Mouse (Mus musculus) forebrain, embryonic 11.5 days (tissue): ENCODE measurements at regions not wholly inside any gene's neighbourhood (a gene's known extent, or its start where the extent isn't known, plus 50 kb on each side); places are given as distances from the start of the nearest gene placed in this dataset.

ENCODE experiments used
- ATAC-seq: fragments of 200-750 bp; cut with Nextera tagmentation; replicated peaks from 2 replicates; pipeline ENCODE4 v1.8.0; 2017; ENCODE audit warnings: moderate TSS enrichment; ENCODE audit not compliant: low FRiP score
- DNase-seq: peaks from one replicate; pipeline ENCODE4 v3.0.0-alpha.2; 2017; ENCODE audit warnings: low spot score
- H3K27ac ChIP-seq: fragments of 300-500 bp; sonication (generic); 2 replicates; pipeline ENCODE4 v1.5.1; 2014; ENCODE audit warnings: low read depth, low read length
- H3K27me3 ChIP-seq: fragments of 300-500 bp; sonication (generic); 2 replicates; pipeline ENCODE4 v1.6.1; 2014; ENCODE audit warnings: mild to moderate bottlenecking, low read length, mixed read lengths; ENCODE audit not compliant: control insufficient read depth, insufficient read depth
- H3K36me3 ChIP-seq: fragments of 300-500 bp; sonication (generic); 2 replicates; pipeline ENCODE4 v1.6.1; 2014; ENCODE audit warnings: mild to moderate bottlenecking, low read length, moderate library complexity, mixed read lengths; ENCODE audit not compliant: control insufficient read depth, insufficient read depth
- H3K4me1 ChIP-seq: fragments of 300-500 bp; sonication (generic); replicated peaks from 2 replicates; pipeline ENCODE4 v1.6.1; 2014; ENCODE audit warnings: low read length, mixed read lengths; ENCODE audit not compliant: control insufficient read depth, insufficient read depth
- H3K4me2 ChIP-seq: fragments of 300-500 bp; sonication (generic); 2 replicates; pipeline ENCODE4 v1.6.1; 2014; ENCODE audit warnings: low read depth, mild to moderate bottlenecking, low read length, moderate library complexity, mixed read lengths; ENCODE audit not compliant: severe bottlenecking
- H3K4me3 ChIP-seq: fragments of 300-500 bp; sonication (generic); 2 replicates; pipeline ENCODE4 v1.5.1; 2014; ENCODE audit warnings: low read depth, low read length
- H3K9ac ChIP-seq: fragments of 300-500 bp; sonication (generic); 2 replicates; pipeline ENCODE4 v1.6.1; 2014; ENCODE audit warnings: low read length
- H3K9me3 ChIP-seq: fragments of 300-500 bp; sonication (generic); 2 replicates; pipeline ENCODE4 v1.6.1; 2016; ENCODE audit warnings: low read length, mixed read lengths; ENCODE audit not compliant: control insufficient read depth
- WGBS: fragments of 180-500 bp; shearing (Covaris S2); extraction: QIAGEN DNeasy Blood & Tissue Kit; methylation state at CpG from one replicate; pipeline ENCODE4 v1.1.7; 2014; 5-methylcytosine and 5-hydroxymethylcytosine counted together

GRCm38 (mm10) chr2:61361394-61361793, 217.0 kb upstream of the Tank start:
- Histone ChIP-seq H3K27me3 (no peaks in the 10 kb centered on the region), H3K4me1 (no peaks in the 10 kb centered on the region), H3K9ac (no peak overlapping the region), H3K27ac (no peak overlapping the region), H3K4me3 (no peak overlapping the region), H3K36me3 (no peaks in the 10 kb centered on the region), H3K9me3 (no peaks in the 10 kb centered on the region), H3K4me2 (no peak overlapping the region)
- 81% methylated on average over 2 of the region's 2 CpGs for WGBS
- ATAC-seq, result no peak
- no peak for DNase-seq

- no peak for ATAC-seq
- no peaks in the 10 kb centered on the region for H3K9me3 ChIP-seq
These were observed 224.3 kb upstream of the Tank start for GRCm38 (mm10) chr2:61354104-61354503.

DNA sequence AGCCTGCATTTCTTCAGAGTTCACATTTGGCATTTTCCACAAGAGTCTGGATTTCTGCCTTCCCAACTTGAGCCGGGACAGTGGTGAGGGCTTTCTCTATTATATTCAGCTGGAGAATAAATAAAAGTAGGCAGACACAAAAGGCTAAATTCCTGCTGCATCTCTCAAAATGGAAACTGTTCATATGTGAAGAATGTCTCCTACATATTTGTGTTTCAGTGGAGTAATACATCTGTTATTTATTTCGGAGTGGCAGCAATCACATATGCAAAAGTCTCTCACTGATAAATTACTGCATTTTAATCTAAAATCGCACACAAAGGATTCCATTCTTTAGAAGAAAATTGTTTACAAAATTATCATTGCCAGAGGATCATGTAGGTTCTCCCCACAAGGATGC, 230.9 kb upstream of the Tank start:
- Histone ChIP-seq H3K4me2 (no peak overlapping the region), H3K4me3 (no peak overlapping the region), H3K9ac (no peak overlapping the region), H3K27me3 (no peaks in the 10 kb centered on the region), H3K27ac (no peak overlapping the region), H3K36me3 (no peaks in the 10 kb centered on the region), H3K9me3 (no peaks in the 10 kb centered on the region), H3K4me1 (no peaks in the 10 kb centered on the region)
- DNase-seq, result no peak
- WGBS, result 90% methylated on average over 3 of the region's 3 CpGs
- ATAC-seq, result no peak

More at GRCm38 (mm10) chr2:61354104-61354503, 224.3 kb upstream of the Tank start:
- Histone ChIP-seq H3K4me3 (no peak overlapping the region), H3K27ac (no peak overlapping the region), H3K27me3 (no peaks in the 10 kb centered on the region), H3K9ac (no peak overlapping the region), H3K4me1 (no peaks in the 10 kb centered on the region), H3K4me2 (no peak overlapping the region), H3K36me3 (no peaks in the 10 kb centered on the region)
- 63% methylated on average over 8 of the region's 8 CpGs for WGBS
- no peak for DNase-seq

GRCm38 (mm10) chr2:61346012-61346760, 232.2 kb upstream of the Tank start:
- Histone ChIP-seq H3K27ac (no peak overlapping the region), H3K9ac (no peak overlapping the region), H3K4me3 (no peak overlapping the region), H3K9me3 (no peaks in the 10 kb centered on the region), H3K4me2 (no peak overlapping the region), H3K27me3 (no peaks in the 10 kb centered on the region), H3K4me1 (no peaks in the 10 kb centered on the region), H3K36me3 (no peaks in the 10 kb centered on the region)
- no peak for DNase-seq
- 63% methylated on average over 8 of the region's 8 CpGs for WGBS
- ATAC-seq, result no peak

GRCm38 (mm10) chr2:61345311-61345710, 233.1 kb upstream of the Tank start:
- WGBS, result 91% methylated on average over 7 of the region's 7 CpGs

DNA sequence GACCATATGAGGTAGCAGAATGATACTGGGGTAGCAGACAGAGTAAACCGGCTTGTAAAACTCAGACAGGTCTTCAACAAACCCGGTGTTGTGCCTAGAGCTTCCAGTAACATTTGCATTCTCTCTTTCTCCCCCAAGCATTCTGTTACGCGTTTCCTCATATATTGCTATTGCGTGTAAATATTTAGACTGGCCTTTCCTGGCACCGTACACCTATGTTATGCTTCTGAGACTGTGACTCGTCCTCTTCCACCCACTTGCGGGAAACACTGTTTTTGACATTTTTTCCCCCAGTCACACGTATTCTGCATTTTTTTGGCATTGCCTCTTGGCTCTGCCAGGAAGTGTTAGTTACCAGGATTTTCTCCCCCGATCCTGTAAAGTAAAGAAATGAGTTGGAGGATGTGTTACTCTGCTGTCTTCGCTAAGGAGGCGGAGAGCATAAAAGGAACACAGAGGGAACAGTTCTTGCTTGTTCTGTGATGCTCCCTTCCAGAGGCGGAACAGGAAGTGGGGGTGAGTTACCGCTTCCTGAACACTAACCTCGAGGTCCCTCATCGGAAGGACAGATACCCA, 233.7 kb upstream of the Tank start:
- H3K9ac ChIP-seq, result no peak overlapping the region
- no peaks in the 10 kb centered on the region for H3K27me3 ChIP-seq
- H3K9me3 ChIP-seq, result no peaks in the 10 kb centered on the region
- ATAC-seq (no peak), DNase-seq (no peak)
- H3K27ac ChIP-seq, result no peak overlapping the region
- no peak overlapping the region for H3K4me3 ChIP-seq
- no peaks in the 10 kb centered on the region for H3K4me1 ChIP-seq
- no peaks in the 10 kb centered on the region for H3K36me3 ChIP-seq
- WGBS, result 91% methylated on average over 16 of the region's 16 CpGs
- no peak overlapping the region for H3K4me2 ChIP-seq

More at GRCm38 (mm10) chr2:61345311-61345710, 233.1 kb upstream of the Tank start:
- Histone ChIP-seq H3K4me2 (no peak overlapping the region), H3K9ac (no peak overlapping the region), H3K4me1 (no peaks in the 10 kb centered on the region), H3K36me3 (no peaks in the 10 kb centered on the region), H3K9me3 (no peaks in the 10 kb centered on the region), H3K27me3 (no peaks in the 10 kb centered on the region), H3K27ac (no peak overlapping the region), H3K4me3 (no peak overlapping the region)
- ATAC-seq (no peak), DNase-seq (no peak)

DNA sequence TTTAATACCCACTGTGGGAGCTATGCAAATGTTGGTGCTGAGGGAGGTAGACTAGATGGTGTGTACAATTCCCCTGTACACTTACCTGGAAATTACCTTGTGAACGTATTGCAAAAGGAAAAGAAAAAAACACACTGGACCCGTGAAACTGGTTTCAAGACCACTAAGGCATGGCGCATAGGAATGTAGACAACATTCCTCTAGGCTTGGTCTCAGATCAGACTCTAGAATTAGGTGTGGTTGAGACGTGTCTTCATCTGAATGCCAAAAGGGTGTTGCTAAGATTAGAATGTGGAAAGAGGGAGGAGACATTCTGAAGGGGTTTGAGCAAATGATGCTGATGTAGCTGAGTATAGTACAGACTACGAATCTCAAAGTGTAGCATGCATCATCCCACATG, 237.1 kb upstream of the Tank start:
- Histone ChIP-seq H3K36me3 (no peaks in the 10 kb centered on the region), H3K9me3 (no peaks in the 10 kb centered on the region), H3K27me3 (no peaks in the 10 kb centered on the region), H3K9ac (no peak overlapping the region), H3K27ac (no peak overlapping the region), H3K4me3 (no peak overlapping the region), H3K4me2 (no peak overlapping the region), H3K4me1 (no peaks in the 10 kb centered on the region)
- DNase-seq (no peak), ATAC-seq (no peak)
- WGBS, result 90% methylated on average over 5 of the region's 5 CpGs

DNA sequence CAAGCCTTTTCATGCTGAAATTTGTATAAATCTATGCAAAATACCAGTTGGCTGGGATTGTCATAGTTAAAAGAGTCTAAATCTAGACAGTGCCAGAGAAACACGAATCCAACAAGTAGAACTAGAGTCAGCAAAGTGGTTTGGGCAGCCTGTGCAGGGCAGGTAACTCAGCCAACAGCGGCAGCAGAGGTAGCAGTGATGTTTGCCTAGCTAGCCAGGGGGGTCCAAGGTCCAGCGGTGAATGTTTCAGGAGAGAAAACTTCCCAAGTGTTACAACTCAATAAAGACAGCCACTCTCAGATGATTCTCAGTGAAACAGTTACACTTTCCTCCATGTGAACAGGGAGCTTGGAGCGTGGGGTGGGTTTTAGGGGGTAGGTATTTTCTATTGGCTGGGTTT, 259.2 kb upstream of the Tank start:
- ATAC-seq, result no peak
- Histone ChIP-seq H3K4me2 (no peak overlapping the region), H3K27ac (no peak overlapping the region), H3K9ac (no peak overlapping the region), H3K36me3 (no peaks in the 10 kb centered on the region), H3K9me3 (no peaks in the 10 kb centered on the region), H3K4me1 (no peaks in the 10 kb centered on the region), H3K4me3 (no peak overlapping the region), H3K27me3 (no peaks in the 10 kb centered on the region)
- 88% methylated on average over 4 of the region's 4 CpGs for WGBS
- DNase-seq, result no peak

- no peaks in the 10 kb centered on the region for H3K4me1 ChIP-seq
- no peak overlapping the region for H3K4me3 ChIP-seq
- no peaks in the 10 kb centered on the region for H3K27me3 ChIP-seq
- H3K9ac ChIP-seq, result no peak overlapping the region
- ATAC-seq, result no peak
- WGBS, result 61% methylated on average over 4 of the region's 4 CpGs
- H3K36me3 ChIP-seq, result no peaks in the 10 kb centered on the region
- H3K9me3 ChIP-seq, result no peaks in the 10 kb centered on the region
- H3K4me2 ChIP-seq, result no peak overlapping the region
- H3K27ac ChIP-seq, result no peak overlapping the region
- no peak for DNase-seq
These were observed 268.0 kb upstream of the Tank start for GRCm38 (mm10) chr2:61310405-61310804.
